Mouse (Mus musculus) bone marrow macrophage, adult 2 months (primary cell): ENCODE measurements around the gene Phactr2. TPM values are rescaled to one million over a fixed set of nuclear protein-coding genes. Genes with fewer than 3 reads are reported as not detected.

Experiments used
- H3K27ac ChIP-seq: 2 replicates; pipeline ENCODE4 v1.5.1; 2012; ENCODE audit warnings: low read depth, low read length; ENCODE audit not compliant: insufficient read depth
- H3K4me1 ChIP-seq: 2 replicates; pipeline ENCODE4 v1.6.1; 2012; ENCODE audit warnings: low read length; ENCODE audit not compliant: control insufficient read depth, insufficient read depth
- H3K4me3 ChIP-seq: 2 replicates; pipeline ENCODE4 v1.5.1; 2012; ENCODE audit warnings: mild to moderate bottlenecking, low read length, moderate library complexity; ENCODE audit not compliant: insufficient read depth
- CTCF ChIP-seq: IDR thresholded peaks from 2 replicates; pipeline ENCODE4 v1.5.1; 2012; ENCODE audit warnings: low read depth, mild to moderate bottlenecking, low read length, moderate library complexity
- POLR2A ChIP-seq: IDR thresholded peaks from 2 replicates; pipeline ENCODE4 v1.6.1; 2012; ENCODE audit warnings: mild to moderate bottlenecking, low read depth, low read length, borderline replicate concordance
- polyA plus RNA-seq: library from polyadenylated mRNA; stranded (reverse); fragments of >200 nt; gene quantifications from 2 replicates; pipeline ENCODE4 v1.2.4, GENCODE M21; 2012; ENCODE audit not compliant: missing spikeins, insufficient read depth, insufficient read length

The Phactr2 gene
- polyA plus RNA-seq, 1 experiment = 26.0 TPM

DNA sequence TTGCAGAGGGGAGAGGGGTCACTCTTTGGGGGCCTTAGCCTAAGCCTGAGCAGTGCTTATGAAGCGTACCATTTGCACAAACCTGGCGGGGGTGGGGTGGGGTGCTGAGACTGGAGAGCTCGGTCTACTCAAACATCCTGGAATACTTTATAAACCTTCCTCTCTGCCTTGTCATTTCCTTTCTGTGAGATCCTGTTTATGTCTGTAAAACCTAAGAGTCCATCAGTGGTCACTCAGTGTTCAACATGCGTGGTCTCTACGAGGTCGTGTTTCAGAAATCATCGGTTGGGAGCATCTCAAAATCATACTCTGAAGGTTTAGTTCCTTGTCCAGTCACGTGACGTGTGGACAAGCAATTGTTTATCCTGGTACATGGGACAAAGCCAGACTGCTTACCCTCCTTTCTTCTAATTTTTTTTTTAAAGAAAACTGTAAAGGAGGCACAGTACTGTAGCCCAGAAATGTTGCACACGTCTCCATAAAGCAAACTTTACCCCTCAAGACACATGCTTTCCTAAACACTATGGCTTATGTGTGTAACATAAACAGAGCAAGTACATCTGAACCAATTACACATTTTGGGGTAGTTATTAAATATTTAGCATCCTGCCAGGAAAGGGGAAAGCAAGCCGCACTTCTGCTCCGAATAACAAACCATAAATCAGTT is 150.9 kb downstream of the Phactr2 start:
- TF ChIP-seq POLR2A (no peak), CTCF (no peak)
- H3K27ac ChIP-seq = 0 out of 2 replicates have a peak overlapping the region, but pooled peaks have one; percentile 1
- H3K4me1 ChIP-seq = peaks cover 7% of the 10 kb centered on the region
- H3K4me3 ChIP-seq = peak overlapping the region; percentile 77

DNA sequence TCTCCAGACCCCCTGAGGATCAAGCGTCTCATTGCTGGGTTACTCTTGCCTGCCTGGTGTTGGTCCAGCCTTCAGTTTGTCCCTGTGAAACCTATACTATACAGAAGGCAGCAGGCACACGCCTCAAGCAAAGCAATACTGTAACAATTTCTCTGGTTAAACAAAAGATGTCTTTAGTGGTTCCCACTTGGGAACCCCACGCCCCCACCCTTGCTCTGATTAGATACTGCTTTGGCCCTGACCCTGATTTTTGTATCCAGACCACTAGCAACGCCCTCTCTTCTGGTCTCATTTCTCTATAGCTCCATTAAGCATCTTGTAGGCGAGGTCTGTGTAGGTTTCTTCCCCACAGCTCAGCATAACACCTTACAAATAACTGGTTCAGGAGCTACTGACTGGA is 159.2 kb downstream of the Phactr2 start:
- Histone ChIP-seq H3K4me1 (no peaks in the 10 kb centered on the region), H3K27ac (no peak overlapping the region), H3K4me3 (no peak overlapping the region)
- TF ChIP-seq POLR2A (no peak), CTCF (no peak)

DNA sequence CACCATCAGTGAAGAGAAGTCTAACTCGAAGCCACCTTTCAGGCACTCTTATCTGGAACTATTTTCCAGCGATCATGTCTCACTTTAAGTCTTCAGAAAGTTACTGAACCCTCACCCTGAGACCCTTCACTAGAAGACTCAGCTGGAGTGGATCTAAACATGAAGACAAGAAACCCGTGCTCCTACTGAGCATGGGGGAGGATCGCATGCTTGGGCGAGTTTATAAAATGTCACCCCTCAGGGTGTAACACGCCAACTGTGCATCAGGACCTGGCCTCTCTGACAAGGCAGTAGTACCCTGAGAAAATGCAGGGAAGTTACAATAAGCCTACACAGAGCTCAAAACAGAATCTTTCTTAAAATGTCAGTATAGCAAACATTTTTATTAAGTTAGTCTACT is 161.6 kb downstream of the Phactr2 start:
- Histone ChIP-seq H3K4me1 (no peaks in the 10 kb centered on the region), H3K27ac (no peak overlapping the region), H3K4me3 (no peak overlapping the region)
- TF ChIP-seq CTCF = no peak
- no peak for TF ChIP-seq POLR2A

DNA sequence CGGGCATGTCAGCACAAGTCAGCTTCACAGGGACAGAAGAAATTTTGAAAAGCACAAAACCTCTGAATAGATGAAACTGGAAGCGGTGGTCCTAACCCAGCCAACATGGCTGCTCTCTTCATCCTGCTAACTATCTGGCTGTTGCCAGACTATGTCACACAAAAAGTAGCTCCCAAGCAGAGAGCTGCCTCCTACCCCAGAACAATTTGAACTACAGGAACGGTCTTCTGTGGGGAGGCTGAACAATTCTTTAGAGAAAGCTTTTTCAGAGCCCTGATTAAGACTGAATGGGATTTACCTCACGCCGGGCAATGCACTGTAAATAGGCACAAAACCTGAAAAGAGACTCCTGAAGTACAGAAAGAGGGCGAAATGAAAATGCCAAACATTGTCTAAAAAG is 162.6 kb downstream of the Phactr2 start:
- no peak overlapping the region for H3K27ac ChIP-seq
- H3K4me1 ChIP-seq = peaks cover 3% of the 10 kb centered on the region; the same call in 1 of the 2 replicates
- H3K4me3 ChIP-seq = no peak overlapping the region
- TF ChIP-seq POLR2A (no peak), CTCF (no peak)

DNA sequence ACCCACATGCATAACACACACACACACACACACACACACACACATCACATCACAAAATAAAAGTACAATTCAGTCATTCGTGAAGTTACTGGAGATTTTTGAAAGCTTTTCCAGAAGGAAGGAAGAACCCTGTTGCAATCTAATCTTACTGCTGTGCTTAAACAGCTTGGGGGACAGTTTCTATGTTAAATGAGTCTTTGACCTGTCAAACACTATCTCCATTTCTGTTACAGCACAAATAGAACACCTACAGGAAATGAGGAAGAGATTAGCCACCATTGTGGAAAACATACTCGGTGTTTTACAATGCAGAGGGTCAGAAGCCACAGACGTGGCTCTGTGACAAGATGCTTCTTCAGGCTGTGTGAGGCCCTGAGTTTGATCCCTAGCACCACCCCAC is 164.1 kb downstream of the Phactr2 start:
- peaks cover 7% of the 10 kb centered on the region; the same call in 1 of the 2 replicates for H3K4me1 ChIP-seq
- TF ChIP-seq CTCF = no peak
- no peak for TF ChIP-seq POLR2A
- no peak overlapping the region for H3K4me3 ChIP-seq
- H3K27ac ChIP-seq = no peak overlapping the region

DNA sequence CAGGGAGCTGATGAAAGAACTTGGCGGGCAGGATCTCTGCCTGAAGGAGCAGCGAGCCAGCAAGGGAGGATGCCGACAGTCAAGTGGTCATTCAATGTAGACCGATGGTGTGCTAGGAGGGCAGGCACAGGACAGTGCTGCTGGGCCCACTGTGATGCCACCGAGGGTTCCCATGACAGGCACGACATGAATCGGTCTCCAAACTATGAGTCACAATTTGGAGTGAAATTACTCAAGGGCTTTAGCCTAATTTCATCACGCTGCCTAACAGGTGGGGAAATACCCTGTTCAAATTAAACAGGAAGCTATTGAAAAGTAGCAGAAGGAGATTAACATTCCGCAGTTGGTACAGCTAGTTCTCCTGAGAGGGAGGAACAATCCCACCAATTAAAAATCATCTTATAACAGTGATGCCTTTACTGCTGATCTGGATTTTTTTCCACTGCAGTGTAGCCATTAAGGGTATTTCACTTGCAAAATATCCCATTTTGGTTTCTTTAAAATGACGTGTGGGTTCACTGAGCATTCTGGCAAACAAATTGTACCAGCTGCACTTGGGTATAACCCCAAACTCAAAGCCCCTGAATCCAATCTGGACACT is 169.5 kb downstream of the Phactr2 start:
- H3K27ac ChIP-seq = no peak overlapping the region; the same call in 1 of the 2 replicates
- peaks cover 41% of the 10 kb centered on the region for H3K4me1 ChIP-seq
- no peak overlapping the region for H3K4me3 ChIP-seq
- TF ChIP-seq CTCF = no peak
- TF ChIP-seq POLR2A = no peak

DNA sequence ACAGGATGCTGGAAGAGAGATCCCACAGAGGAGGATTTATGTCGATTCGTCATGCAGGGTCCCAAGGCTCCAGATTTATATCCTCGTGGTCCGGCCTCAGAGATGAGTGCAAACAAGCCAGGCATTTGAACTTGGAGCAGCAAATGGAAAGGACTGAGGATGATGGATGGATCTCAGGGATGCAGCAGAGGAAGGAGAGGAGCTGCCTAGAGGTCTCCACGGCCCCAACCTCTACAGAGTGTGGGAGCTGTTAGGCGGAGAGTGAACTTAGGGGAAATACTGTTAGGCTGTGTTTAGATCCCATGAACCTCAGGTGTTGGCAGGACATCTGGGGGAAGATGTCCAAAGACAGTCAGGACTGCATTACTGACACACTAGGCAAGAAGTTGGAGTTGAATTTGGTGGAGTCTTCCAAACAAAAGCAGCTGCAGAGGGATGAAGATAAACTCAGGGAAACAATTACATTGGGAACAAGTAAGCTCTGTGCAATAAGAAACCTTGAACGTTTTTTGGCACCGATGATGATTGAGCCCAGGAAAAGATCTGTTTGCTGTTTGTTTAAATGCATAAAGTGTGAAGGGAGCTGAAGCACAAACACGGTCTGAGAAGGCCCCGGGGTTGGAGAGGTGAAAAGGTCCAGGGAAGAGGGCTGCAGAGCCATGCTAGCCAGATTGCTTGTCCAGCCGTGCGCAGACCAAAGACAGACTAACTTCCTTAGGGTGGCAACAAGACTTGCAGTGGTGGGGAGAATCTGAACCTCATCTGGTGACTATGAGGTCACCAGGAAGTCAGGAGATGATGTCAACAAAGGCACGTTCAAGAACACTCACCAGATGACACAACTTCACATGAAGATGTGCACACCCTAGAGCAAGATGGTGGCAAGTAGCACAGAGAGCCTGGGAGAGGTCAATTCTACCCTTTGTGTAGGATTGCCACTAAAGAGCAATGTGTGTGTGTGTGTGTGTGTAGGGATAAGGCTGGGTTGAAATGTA is 170.6 kb downstream of the Phactr2 start:
- peaks cover 41% of the 10 kb centered on the region for H3K4me1 ChIP-seq
- TF ChIP-seq CTCF (no peak), POLR2A (no peak)
- peak overlapping the region; percentile 45 for H3K27ac ChIP-seq
- no peak overlapping the region for H3K4me3 ChIP-seq

DNA sequence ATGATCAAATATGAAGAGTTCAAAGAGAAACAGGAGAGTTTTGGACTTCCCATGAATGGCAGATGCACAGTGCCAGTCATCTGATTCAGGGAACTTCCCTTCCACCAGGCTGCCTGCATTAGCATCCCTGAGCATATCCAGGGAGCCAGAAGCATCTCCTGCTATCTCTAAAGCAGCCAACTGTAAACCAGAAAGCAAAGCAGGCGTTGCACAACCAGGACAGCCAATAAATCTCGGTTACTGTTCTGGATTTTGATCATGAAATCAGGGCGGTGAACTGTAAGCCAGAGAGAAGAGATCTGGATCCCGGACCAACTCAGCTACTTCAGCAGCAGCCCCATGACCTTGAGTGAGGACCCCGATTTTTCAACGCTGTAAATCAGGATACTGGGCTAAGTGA is 173.6 kb downstream of the Phactr2 start:
- H3K27ac ChIP-seq = peak overlapping the region; percentile 1; the same call in 1 of the 2 replicates
- H3K4me3 ChIP-seq = no peak overlapping the region
- H3K4me1 ChIP-seq = peaks cover 41% of the 10 kb centered on the region
- TF ChIP-seq CTCF (no peak), POLR2A (no peak)

DNA sequence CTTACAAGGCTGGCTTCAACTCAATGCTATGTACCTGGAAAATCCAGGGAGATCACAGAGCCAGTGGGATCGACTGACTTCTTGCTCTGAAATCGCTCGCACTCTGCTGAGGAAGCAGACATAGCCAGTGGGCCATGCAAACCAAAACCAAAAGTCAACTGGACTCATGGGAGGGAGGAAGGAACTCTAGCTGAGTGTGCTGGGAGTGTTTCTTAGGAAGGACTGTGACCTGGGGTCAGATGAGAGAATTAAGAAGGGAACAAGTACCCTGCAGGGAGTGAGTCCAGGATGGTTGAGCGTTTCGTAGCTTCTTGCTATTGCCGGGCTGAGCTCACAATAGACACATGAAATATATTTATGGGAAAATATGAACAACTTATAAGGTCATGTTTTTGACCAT is 174.0 kb downstream of the Phactr2 start:
- TF ChIP-seq CTCF (no peak), POLR2A (no peak)
- H3K4me3 ChIP-seq = no peak overlapping the region
- peaks cover 45% of the 10 kb centered on the region for H3K4me1 ChIP-seq
- H3K27ac ChIP-seq = no peak overlapping the region

DNA sequence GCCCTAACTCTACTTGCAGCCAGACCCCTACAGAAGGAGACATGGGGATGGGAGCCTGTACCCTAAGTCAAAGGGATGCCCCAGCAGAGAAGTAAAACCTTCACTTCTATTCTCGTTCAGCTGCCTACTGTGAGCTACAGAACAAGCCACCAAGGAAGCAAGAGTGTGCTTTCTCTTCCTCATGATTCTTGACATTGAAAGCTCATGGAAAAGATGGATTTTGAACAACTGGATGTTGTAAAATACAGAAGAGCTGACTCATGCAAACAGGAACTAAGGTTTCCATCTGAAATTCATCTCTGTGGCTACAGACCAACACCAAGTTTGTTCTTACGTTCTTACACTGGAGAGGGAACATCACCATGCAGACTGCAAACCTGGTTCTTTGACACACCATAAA is 179.3 kb downstream of the Phactr2 start:
- H3K4me1 ChIP-seq = peaks cover 16% of the 10 kb centered on the region
- H3K27ac ChIP-seq = no peak overlapping the region
- TF ChIP-seq CTCF = no peak
- TF ChIP-seq POLR2A = no peak
- H3K4me3 ChIP-seq = no peak overlapping the region
